Mouse (Mus musculus) kidney, embryonic 15.5 days (tissue): ENCODE results near the gene Lrrc4c. TPM values are rescaled to one million over a fixed set of nuclear protein-coding genes. Genes with fewer than 3 reads are reported as not detected.

Source experiments
- ATAC-seq: fragments of 200-750 bp; cut with Nextera tagmentation; replicated peaks from 2 replicates; pipeline ENCODE4 v1.8.0; 2017; ENCODE audit warnings: moderate TSS enrichment; ENCODE audit not compliant: low FRiP score
- H3K27ac ChIP-seq: fragments of 300-500 bp; sonication (generic); 2 replicates; pipeline ENCODE4 v1.5.1; 2015; ENCODE audit warnings: mild to moderate bottlenecking, inconsistent platforms
- H3K27me3 ChIP-seq: fragments of 300-500 bp; sonication (generic); 2 replicates; pipeline ENCODE4 v1.6.1; 2015; ENCODE audit warnings: inconsistent platforms
- H3K36me3 ChIP-seq: fragments of 300-500 bp; sonication (generic); 2 replicates; pipeline ENCODE4 v1.6.1; 2015; ENCODE audit warnings: inconsistent platforms
- H3K4me1 ChIP-seq: fragments of 300-500 bp; sonication (generic); 2 replicates; pipeline ENCODE4 v1.6.1; 2015; ENCODE audit warnings: inconsistent platforms
- H3K4me2 ChIP-seq: fragments of 300-500 bp; sonication (generic); 2 replicates; pipeline ENCODE4 v1.6.1; 2015; ENCODE audit warnings: moderate library complexity, mild to moderate bottlenecking, inconsistent platforms
- H3K4me3 ChIP-seq: fragments of 300-500 bp; sonication (generic); replicated peaks from 2 replicates; pipeline ENCODE4 v1.5.1; 2015; ENCODE audit warnings: mild to moderate bottlenecking, inconsistent platforms
- H3K9ac ChIP-seq: fragments of 300-500 bp; sonication (generic); 2 replicates; pipeline ENCODE4 v1.6.1; 2015; ENCODE audit warnings: mild to moderate bottlenecking, inconsistent platforms
- H3K9me3 ChIP-seq: fragments of 300-500 bp; sonication (generic); replicated peaks from 2 replicates; pipeline ENCODE4 v1.6.1; 2016; ENCODE audit warnings: inconsistent platforms
- WGBS: fragments of 180-500 bp; shearing (Covaris S2); methylation state at CpG from one replicate; pipeline ENCODE4 v1.1.7; 2015; ENCODE audit warnings: mixed read lengths; 5-methylcytosine and 5-hydroxymethylcytosine counted together
- polyA plus RNA-seq: library from polyadenylated mRNA; unstranded; fragments of >200 nt; fragmentation: Nextera tagmentation; extraction: Ambion mirVana; gene quantifications from 2 replicates; pipeline ENCODE4 v1.2.1, GENCODE M21; 2015

Lrrc4c gene
- polyA plus RNA-seq, 1 experiment from 2014 or later = 1.4 TPM

- peak; percentile 52; the same call in 1 of the 2 replicates for ATAC-seq
- Histone ChIP-seq H3K4me3 (no peak overlapping the region), H3K9me3 (no peaks in the 10 kb centered on the region), H3K36me3 (no peaks in the 10 kb centered on the region), H3K4me1 (no peaks in the 10 kb centered on the region), H3K9ac (no peak overlapping the region), H3K27ac (no peak overlapping the region), H3K27me3 (no peaks in the 10 kb centered on the region), H3K4me2 (no peak overlapping the region)
- WGBS = 84% methylated on average over 1 of the region's 1 CpGs
These were observed 83.3 kb downstream of the Lrrc4c start for GRCm38 (mm10) chr2:96401186-96401811.

DNA sequence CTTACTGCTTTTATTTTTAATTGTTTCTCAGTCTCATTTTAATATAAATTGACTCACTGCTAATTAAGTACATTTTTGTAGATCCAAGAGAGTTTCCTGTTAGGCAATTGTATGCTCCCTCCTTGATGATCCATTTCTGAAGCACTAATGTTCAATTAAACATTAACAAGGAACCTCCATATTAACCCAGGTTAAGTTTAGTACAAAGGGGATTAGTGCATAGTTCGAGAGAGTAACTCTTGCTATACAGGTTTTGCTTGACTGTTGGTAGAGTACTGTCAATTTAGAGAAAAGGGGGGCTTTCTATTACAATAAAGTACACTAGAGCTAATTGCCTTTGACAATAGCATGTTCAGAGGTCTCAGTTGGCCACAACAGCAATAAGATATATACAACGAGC is 84.5 kb downstream of the Lrrc4c start:
- no peaks in the 10 kb centered on the region for H3K27me3 ChIP-seq
- H3K4me1 ChIP-seq = no peaks in the 10 kb centered on the region
- H3K9me3 ChIP-seq = no peaks in the 10 kb centered on the region
- no peak overlapping the region for H3K4me3 ChIP-seq
- WGBS = 68% methylated on average over 2 of the region's 2 CpGs
- 0 out of 2 replicates have a peak overlapping the region, but pooled peaks have one; percentile 60 for H3K27ac ChIP-seq
- H3K4me2 ChIP-seq = no peak overlapping the region
- H3K36me3 ChIP-seq = no peaks in the 10 kb centered on the region
- no peak overlapping the region for H3K9ac ChIP-seq
- peak; percentile 69; the same call in 1 of the 2 replicates for ATAC-seq

GRCm38 (mm10) chr2:96406856-96407255 is 88.9 kb downstream of the Lrrc4c start:
- H3K27me3 ChIP-seq = no peaks in the 10 kb centered on the region
- H3K4me3 ChIP-seq = no peak overlapping the region
- no peak for ATAC-seq
- no peaks in the 10 kb centered on the region for H3K4me1 ChIP-seq
- no peaks in the 10 kb centered on the region for H3K9me3 ChIP-seq
- H3K36me3 ChIP-seq = no peaks in the 10 kb centered on the region
- no peak overlapping the region for H3K27ac ChIP-seq
- H3K4me2 ChIP-seq = no peak overlapping the region
- WGBS = 87% methylated on average over 8 of the region's 8 CpGs
- no peak overlapping the region for H3K9ac ChIP-seq

DNA sequence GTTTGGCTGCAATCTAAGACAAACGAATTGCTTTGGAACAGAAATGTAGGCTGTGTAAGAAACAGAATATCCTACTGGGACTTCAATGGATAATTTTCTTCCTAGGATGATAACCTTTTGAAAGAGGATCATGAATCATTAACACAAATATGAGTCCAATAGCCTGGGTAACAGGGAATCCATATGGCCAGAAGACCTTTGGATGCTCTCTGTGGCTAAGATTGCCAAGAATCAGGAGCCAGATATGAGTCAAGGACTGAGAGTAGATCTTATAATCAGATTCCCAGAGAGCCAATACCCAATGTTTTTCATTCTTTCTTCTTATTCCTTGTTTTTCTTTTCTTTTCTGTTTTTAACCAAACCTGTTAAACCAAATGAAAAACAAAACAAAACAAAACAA is 93.2 kb downstream of the Lrrc4c start:
- no peaks in the 10 kb centered on the region for H3K9me3 ChIP-seq

DNA sequence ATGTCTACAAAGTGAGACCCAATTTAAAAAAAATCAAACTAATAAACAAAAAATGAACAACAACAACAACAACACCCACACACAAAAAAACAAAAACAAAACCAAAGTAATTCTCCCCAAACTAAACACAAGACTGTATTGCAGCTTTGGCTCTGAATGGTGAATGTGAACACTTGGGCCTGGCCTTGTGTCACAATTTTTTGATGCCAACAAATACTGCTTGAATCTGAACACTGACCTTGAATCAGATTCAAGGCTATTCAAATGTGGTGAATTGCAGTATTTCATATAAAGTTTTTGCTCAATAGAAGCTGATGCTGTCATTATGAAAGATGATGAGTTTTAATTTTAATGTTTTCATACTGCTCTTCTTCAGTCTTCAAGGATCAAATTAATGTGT is 143.6 kb downstream of the Lrrc4c start:
- no peaks in the 10 kb centered on the region for H3K27me3 ChIP-seq
- no peaks in the 10 kb centered on the region for H3K4me1 ChIP-seq
- H3K4me3 ChIP-seq = no peak overlapping the region
- H3K9ac ChIP-seq = no peak overlapping the region
- H3K27ac ChIP-seq = no peak overlapping the region
- ATAC-seq = no peak
- no peak overlapping the region for H3K4me2 ChIP-seq
- H3K9me3 ChIP-seq = no peaks in the 10 kb centered on the region
- no peaks in the 10 kb centered on the region for H3K36me3 ChIP-seq

More for the DNA sequence above, 93.2 kb downstream of the Lrrc4c start:
- no peak for ATAC-seq
- H3K4me2 ChIP-seq = no peak overlapping the region
- no peaks in the 10 kb centered on the region for H3K27me3 ChIP-seq
- H3K4me3 ChIP-seq = no peak overlapping the region
- H3K36me3 ChIP-seq = no peaks in the 10 kb centered on the region
- H3K27ac ChIP-seq = no peak overlapping the region
- H3K9ac ChIP-seq = no peak overlapping the region
- WGBS = 87% methylated on average over 1 of the region's 1 CpGs
- H3K4me1 ChIP-seq = no peaks in the 10 kb centered on the region

GRCm38 (mm10) chr2:96475674-96476073 is 157.7 kb downstream of the Lrrc4c start:
- whole genome bisulfite sequencing = 85% methylated on average over 6 of the region's 6 CpGs
- no peak for ATAC-seq
- Histone ChIP-seq H3K36me3 (no peaks in the 10 kb centered on the region), H3K4me1 (no peaks in the 10 kb centered on the region), H3K4me2 (no peak overlapping the region), H3K4me3 (no peak overlapping the region), H3K9me3 (no peaks in the 10 kb centered on the region), H3K9ac (no peak overlapping the region), H3K27me3 (no peaks in the 10 kb centered on the region), H3K27ac (no peak overlapping the region)

DNA sequence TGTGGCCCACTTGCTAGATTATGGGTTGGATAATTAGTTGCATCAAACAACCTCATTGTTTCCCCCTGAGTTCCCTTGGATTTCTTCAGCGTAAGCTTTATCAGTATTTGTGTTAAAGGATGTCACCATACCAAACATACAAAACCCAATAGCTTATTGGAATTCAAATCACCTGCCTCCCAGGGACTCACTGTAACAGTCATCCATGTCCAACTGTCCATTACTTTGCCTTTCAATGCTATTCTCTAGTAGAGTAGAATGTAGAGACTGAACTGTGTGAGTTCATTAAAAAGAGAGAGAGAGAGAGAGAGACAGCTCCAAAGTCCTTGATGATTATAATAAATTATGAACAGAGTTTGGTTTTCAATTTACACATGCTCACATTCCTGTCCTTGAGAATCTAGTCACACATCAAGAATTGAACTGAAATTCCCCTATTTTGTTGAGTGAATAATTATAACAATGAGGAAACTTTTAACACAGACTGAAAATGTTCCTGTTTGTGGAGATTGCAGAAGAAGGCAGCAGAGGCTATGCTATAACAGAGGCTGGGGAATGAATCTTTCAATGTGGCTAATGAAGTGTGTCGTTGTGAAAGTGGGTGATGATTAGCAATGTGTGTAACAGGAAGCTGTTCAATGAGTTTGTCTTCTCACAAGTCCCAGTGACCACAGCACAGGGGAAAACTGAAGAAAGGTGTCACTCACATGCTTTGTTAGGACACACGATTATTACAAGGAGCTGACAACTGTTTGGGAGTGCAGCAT is 181.3 kb downstream of the Lrrc4c start:
- Histone ChIP-seq H3K4me2 (no peak overlapping the region), H3K27ac (no peak overlapping the region), H3K36me3 (no peaks in the 10 kb centered on the region), H3K9ac (no peak overlapping the region), H3K27me3 (no peaks in the 10 kb centered on the region), H3K4me3 (no peak overlapping the region), H3K9me3 (no peaks in the 10 kb centered on the region), H3K4me1 (no peaks in the 10 kb centered on the region)
- ATAC-seq = no peak
- 70% methylated on average over 3 of the region's 3 CpGs for WGBS

- no peak overlapping the region for H3K9ac ChIP-seq
- H3K4me2 ChIP-seq = no peak overlapping the region
- WGBS = 79% methylated on average over 6 of the region's 6 CpGs
- H3K36me3 ChIP-seq = no peaks in the 10 kb centered on the region
- H3K27ac ChIP-seq = no peak overlapping the region
- no peaks in the 10 kb centered on the region for H3K27me3 ChIP-seq
- no peak for ATAC-seq
- no peaks in the 10 kb centered on the region for H3K4me1 ChIP-seq
- no peak overlapping the region for H3K4me3 ChIP-seq
- H3K9me3 ChIP-seq = no peaks in the 10 kb centered on the region
These were observed 186.2 kb downstream of the Lrrc4c start for GRCm38 (mm10) chr2:96504140-96504539.

GRCm38 (mm10) chr2:96505641-96506040 is 187.7 kb downstream of the Lrrc4c start:
- Histone ChIP-seq H3K36me3 (no peaks in the 10 kb centered on the region), H3K9ac (no peak overlapping the region), H3K27ac (no peak overlapping the region), H3K4me2 (no peak overlapping the region), H3K9me3 (no peaks in the 10 kb centered on the region), H3K4me3 (no peak overlapping the region), H3K27me3 (no peaks in the 10 kb centered on the region), H3K4me1 (no peaks in the 10 kb centered on the region)
- 57% methylated on average over 1 of the region's 1 CpGs for WGBS
- ATAC-seq = no peak

DNA sequence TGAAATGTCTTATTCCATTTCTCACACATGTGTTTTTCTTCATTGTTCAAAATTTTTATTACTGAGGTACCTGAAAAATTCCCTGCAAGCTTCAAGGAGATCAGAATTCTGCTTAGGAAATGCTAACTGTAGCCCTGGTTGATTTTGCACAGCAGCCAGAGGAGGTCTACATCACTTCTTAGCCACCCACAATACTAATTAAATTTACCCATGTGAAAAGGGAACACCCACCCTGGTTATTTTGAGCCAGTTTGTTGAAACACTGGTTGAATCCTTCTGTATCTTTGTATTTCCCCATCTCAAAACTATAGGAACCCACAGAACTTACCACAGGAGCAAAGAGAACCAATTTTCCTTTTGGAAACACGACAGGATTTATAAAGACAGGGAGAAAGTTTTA is 191.0 kb downstream of the Lrrc4c start:
- Histone ChIP-seq H3K36me3 (no peaks in the 10 kb centered on the region), H3K9ac (no peak overlapping the region), H3K4me2 (no peak overlapping the region), H3K4me1 (no peaks in the 10 kb centered on the region), H3K9me3 (no peaks in the 10 kb centered on the region), H3K27ac (no peak overlapping the region), H3K4me3 (no peak overlapping the region), H3K27me3 (no peaks in the 10 kb centered on the region)
- ATAC-seq = no peak
- WGBS = 73% methylated on average over 1 of the region's 1 CpGs

DNA sequence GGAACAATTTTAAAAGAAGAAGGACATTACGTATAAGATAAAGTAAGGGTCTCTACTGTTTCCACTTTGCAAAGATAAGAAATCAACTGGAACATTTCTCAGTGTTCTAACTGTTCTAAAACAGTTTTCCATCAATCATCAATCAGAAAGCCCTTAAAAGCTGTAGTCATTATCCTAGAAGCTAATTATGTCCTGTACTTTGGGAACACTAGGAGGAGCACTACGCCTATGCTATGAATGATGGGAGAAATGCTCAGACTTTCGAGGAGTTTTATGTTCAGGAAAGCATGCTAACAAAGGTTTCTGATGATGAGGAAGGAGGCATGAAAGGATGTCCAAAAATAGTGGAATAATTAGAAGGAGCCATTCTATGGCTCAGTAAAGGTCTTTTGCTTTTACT is 219.5 kb downstream of the Lrrc4c start:
- no peak overlapping the region for H3K4me3 ChIP-seq
- no peak for ATAC-seq
- H3K36me3 ChIP-seq = no peaks in the 10 kb centered on the region
- H3K27ac ChIP-seq = no peak overlapping the region
- no peak overlapping the region for H3K9ac ChIP-seq
- WGBS = 83% methylated on average over 3 of the region's 3 CpGs
- no peaks in the 10 kb centered on the region for H3K9me3 ChIP-seq
- H3K27me3 ChIP-seq = no peaks in the 10 kb centered on the region
- H3K4me2 ChIP-seq = no peak overlapping the region
- no peaks in the 10 kb centered on the region for H3K4me1 ChIP-seq

- Histone ChIP-seq H3K9me3 (no peaks in the 10 kb centered on the region), H3K27me3 (no peaks in the 10 kb centered on the region), H3K36me3 (no peaks in the 10 kb centered on the region), H3K27ac (no peak overlapping the region), H3K4me2 (no peak overlapping the region), H3K4me1 (no peaks in the 10 kb centered on the region), H3K4me3 (no peak overlapping the region), H3K9ac (no peak overlapping the region)
- ATAC-seq = no peak
- WGBS = 92% methylated on average over 1 of the region's 1 CpGs
These were observed 229.2 kb downstream of the Lrrc4c start for GRCm38 (mm10) chr2:96547171-96547570.
